Mouse (Mus musculus) liver, postnatal 0 days (tissue): ENCODE results near the gene Layn. TPM values are rescaled to one million over a fixed set of nuclear protein-coding genes. Genes with fewer than 3 reads are reported as not detected.

Source experiments
- ATAC-seq: fragments of 200-750 bp; cut with Nextera tagmentation; 2 replicates; pipeline ENCODE4 v1.8.0; 2017; ENCODE audit warnings: mild to moderate bottlenecking, moderate library complexity
- DNase-seq: peaks from one replicate; pipeline ENCODE4 v3.0.0-alpha.2; 2016
- H3K27ac ChIP-seq: fragments of 300-500 bp; sonication (generic); 2 replicates; pipeline ENCODE4 v1.5.1; 2014; ENCODE audit warnings: antibody characterized with exemption, moderate library complexity, mild to moderate bottlenecking, low read depth
- H3K27me3 ChIP-seq: fragments of 300-500 bp; sonication (generic); 2 replicates; pipeline ENCODE4 v1.6.1; 2014; ENCODE audit warnings: low read length, control low read depth, mixed read lengths; ENCODE audit not compliant: insufficient read depth
- H3K36me3 ChIP-seq: fragments of 300-500 bp; sonication (generic); replicated peaks from 2 replicates; pipeline ENCODE4 v1.6.1; 2014; ENCODE audit warnings: mild to moderate bottlenecking, control low read depth, low read length, moderate library complexity, mixed read lengths; ENCODE audit not compliant: insufficient read depth
- H3K4me1 ChIP-seq: fragments of 300-500 bp; sonication (generic); 2 replicates; pipeline ENCODE4 v1.6.1; 2014; ENCODE audit warnings: antibody characterized with exemption, mild to moderate bottlenecking, control low read depth; ENCODE audit not compliant: insufficient read depth
- H3K4me2 ChIP-seq: fragments of 300-500 bp; sonication (generic); 2 replicates; pipeline ENCODE4 v1.6.1; 2014; ENCODE audit warnings: low read depth, mild to moderate bottlenecking, low read length, moderate library complexity, mixed read lengths
- H3K4me3 ChIP-seq: fragments of 300-500 bp; sonication (generic); 2 replicates; pipeline ENCODE4 v1.5.1; 2014; ENCODE audit warnings: low read depth, low read length
- H3K9ac ChIP-seq: fragments of 300-500 bp; sonication (generic); replicated peaks from 2 replicates; pipeline ENCODE4 v1.6.1; 2014; ENCODE audit warnings: mild to moderate bottlenecking, moderate library complexity
- H3K9me3 ChIP-seq: fragments of 300-500 bp; sonication (generic); 2 replicates; pipeline ENCODE4 v1.6.1; 2016; ENCODE audit warnings: mild to moderate bottlenecking, control low read depth, low read length, mixed read lengths
- CTCF ChIP-seq: sonication (generic); IDR thresholded peaks from 2 replicates; pipeline ENCODE4 v1.5.1; 2016; ENCODE audit warnings: antibody characterized with exemption, low read depth
- EP300 ChIP-seq: IDR thresholded peaks from 2 replicates; pipeline ENCODE4 v1.6.1; 2016; ENCODE audit warnings: antibody characterized with exemption, low read depth, mild to moderate bottlenecking
- WGBS: fragments of 180-500 bp; shearing (Covaris S2); extraction: QIAGEN DNeasy Blood & Tissue Kit; methylation state at CpG from one replicate; pipeline ENCODE4 v1.1.7; 2014; ENCODE audit not compliant: insufficient replicate concordance; 5-methylcytosine and 5-hydroxymethylcytosine counted together
- polyA plus RNA-seq: library from polyadenylated mRNA; unstranded; fragments of >200 nt; fragmentation: Nextera tagmentation; extraction: Ambion mirVana; gene quantifications from 2 replicates; pipeline ENCODE4 v1.2.1, GENCODE M21; 2015

Layn gene
- polyA plus RNA-seq, 1 experiment from 2014 or later: 0.87 TPM

DNA sequence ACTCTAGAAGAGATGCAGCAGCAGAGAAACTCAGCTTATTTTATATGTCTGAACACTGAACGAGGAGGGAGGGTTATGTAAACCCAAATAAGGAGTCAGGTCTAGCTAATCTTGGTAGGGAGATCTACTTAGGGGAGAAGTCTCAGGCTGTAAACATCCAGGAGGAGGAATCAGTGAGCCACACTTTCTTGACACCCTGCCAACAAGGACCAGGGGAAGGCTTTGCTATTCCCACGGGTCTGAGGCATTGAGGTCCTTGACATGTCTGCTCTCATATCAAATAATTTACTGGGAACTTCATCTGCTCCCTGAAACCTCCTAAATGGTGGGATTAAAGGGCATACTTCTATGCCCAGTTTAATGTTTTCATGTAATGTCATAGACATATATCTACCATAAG is 19.4 kb upstream of the Layn start:
- no peak for DNase-seq
- 0 out of 2 replicates have a peak, but pooled peaks cover 4% of the 10 kb centered on the region for H3K27me3 ChIP-seq
- no peak for ATAC-seq
- no peak overlapping the region for H3K27ac ChIP-seq
- H3K4me1 ChIP-seq: no peaks in the 10 kb centered on the region
- H3K36me3 ChIP-seq: no peaks in the 10 kb centered on the region
- no peak for TF ChIP-seq EP300
- no peak for TF ChIP-seq CTCF
- H3K9ac ChIP-seq: no peak overlapping the region
- H3K4me3 ChIP-seq: no peak overlapping the region
- no peaks in the 10 kb centered on the region for H3K9me3 ChIP-seq
- 33% methylated on average over 2 of the region's 2 CpGs for WGBS
- no peak overlapping the region for H3K4me2 ChIP-seq

- WGBS: 51% methylated on average over 5 of the region's 5 CpGs
- no peak overlapping the region for H3K4me3 ChIP-seq
Observed at GRCm38 (mm10) chr9:51093697-51094096, 16.8 kb upstream of the Layn start.

GRCm38 (mm10) chr9:51081614-51082013 is 4.7 kb upstream of the Layn start:
- Histone ChIP-seq H3K27me3 (no peaks in the 10 kb centered on the region), H3K4me2 (no peak overlapping the region), H3K4me1 (peaks cover 5% of the 10 kb centered on the region), H3K4me3 (no peak overlapping the region), H3K9me3 (no peaks in the 10 kb centered on the region), H3K27ac (no peak overlapping the region), H3K9ac (no peak overlapping the region), H3K36me3 (no peaks in the 10 kb centered on the region)
- no peak for TF ChIP-seq CTCF
- no peak for TF ChIP-seq EP300
- WGBS: 74% methylated on average over 5 of the region's 5 CpGs
- ATAC-seq: no peak
- DNase-seq: no peak

More at GRCm38 (mm10) chr9:51093697-51094096, 16.8 kb upstream of the Layn start:
- Histone ChIP-seq H3K36me3 (no peaks in the 10 kb centered on the region), H3K27me3 (no peaks in the 10 kb centered on the region), H3K4me2 (no peak overlapping the region), H3K9ac (no peak overlapping the region), H3K27ac (no peak overlapping the region), H3K4me1 (no peaks in the 10 kb centered on the region), H3K9me3 (no peaks in the 10 kb centered on the region)
- TF ChIP-seq EP300 (peak; percentile 71), CTCF (no peak)
- no peak for ATAC-seq
- DNase-seq: no peak

GRCm38 (mm10) chr9:51076300-51076978 is 455 bp downstream of the Layn start:
- under 1% methylated on average over 17 of the region's 17 CpGs for WGBS
- peaks cover 9% of the 10 kb centered on the region for H3K4me1 ChIP-seq
- H3K27me3 ChIP-seq: no peaks in the 10 kb centered on the region
- no peaks in the 10 kb centered on the region for H3K36me3 ChIP-seq
- 0 out of 2 replicates have a peak overlapping the region, but pooled peaks have one; percentile 18 for H3K27ac ChIP-seq
- DNase-seq: peak; percentile 24
- peak; percentile 31; the same call in 1 of the 2 replicates for ATAC-seq
- TF ChIP-seq EP300 (no peak), CTCF (no peak)
- peak overlapping the region; percentile 74 for H3K4me2 ChIP-seq
- peak overlapping the region; percentile 38 for H3K4me3 ChIP-seq
- no peaks in the 10 kb centered on the region for H3K9me3 ChIP-seq
- peak overlapping the region; percentile 31 for H3K9ac ChIP-seq

- Histone ChIP-seq H3K27ac (no peak overlapping the region), H3K4me1 (peaks cover 9% of the 10 kb centered on the region), H3K9me3 (no peaks in the 10 kb centered on the region), H3K27me3 (no peaks in the 10 kb centered on the region), H3K4me3 (peak overlapping the region; percentile 38; the same call in 1 of the 2 replicates), H3K4me2 (peak overlapping the region; percentile 74), H3K9ac (no peak overlapping the region), H3K36me3 (no peaks in the 10 kb centered on the region)
- 32% methylated on average over 3 of the region's 3 CpGs for WGBS
- DNase-seq (no peak), ATAC-seq (no peak)
- TF ChIP-seq EP300: no peak
- TF ChIP-seq CTCF: no peak
Observed at GRCm38 (mm10) chr9:51075780-51076179, 1.1 kb downstream of the Layn start.

GRCm38 (mm10) chr9:51070801-51071200 is 6.1 kb downstream of the Layn start:
- WGBS: 42% methylated on average over 4 of the region's 4 CpGs
- H3K4me2 ChIP-seq: no peak overlapping the region

GRCm38 (mm10) chr9:51068202-51068601 is 8.7 kb downstream of the Layn start:
- TF ChIP-seq EP300 (no peak), CTCF (no peak)

More at GRCm38 (mm10) chr9:51070801-51071200, 6.1 kb downstream of the Layn start:
- Histone ChIP-seq H3K36me3 (no peaks in the 10 kb centered on the region), H3K9ac (no peak overlapping the region), H3K4me3 (no peak overlapping the region), H3K27ac (no peak overlapping the region), H3K4me1 (no peaks in the 10 kb centered on the region), H3K9me3 (no peaks in the 10 kb centered on the region), H3K27me3 (no peaks in the 10 kb centered on the region)
- DNase-seq (no peak), ATAC-seq (no peak)
- no peak for TF ChIP-seq CTCF
- no peak for TF ChIP-seq EP300

More at GRCm38 (mm10) chr9:51068202-51068601, 8.7 kb downstream of the Layn start:
- 59% methylated on average over 3 of the region's 3 CpGs for WGBS
- Histone ChIP-seq H3K27me3 (no peaks in the 10 kb centered on the region), H3K9me3 (no peaks in the 10 kb centered on the region), H3K27ac (no peak overlapping the region), H3K4me1 (no peaks in the 10 kb centered on the region), H3K9ac (no peak overlapping the region), H3K4me3 (no peak overlapping the region), H3K4me2 (no peak overlapping the region), H3K36me3 (no peaks in the 10 kb centered on the region)
- ATAC-seq (no peak), DNase-seq (no peak)
